Mouse (Mus musculus): ENCODE measurements around the gene Cdh16.

Gene Cdh16

GRCm38 (mm10) chr8:104624161-104624560, at the start of gene Cdh16:
TSS of gene Cdh16 (minus strand) at chr8:104624396.
- in situ Hi-C loops (cut with MboI, MseI) = no loop called here

GRCm38 (mm10) chr8:104655614-104656013, 31.4 kb upstream of the Cdh16 start:
- in situ Hi-C loops (cut with MboI, MseI) = no loop called here

- in situ Hi-C loops (cut with MboI, MseI) = no loop called here
Observed at GRCm38 (mm10) chr8:104654984-104655383, 30.8 kb upstream of the Cdh16 start.

GRCm38 (mm10) chr8:104644187-104644586, 20.0 kb upstream of the Cdh16 start:
- in situ Hi-C loops (cut with MboI, MseI) = loop anchor here (25.0 kb wide), 1 partner anchor 618 kb away; the partner anchor contains the start of genes B3gnt9, Fbxl8, Hsf4 and Tradd

- in situ Hi-C loops (cut with MboI, MseI) = loop anchor here (25.0 kb wide), 1 partner anchor 620 kb away; the partner anchor contains the start of genes B3gnt9, Fbxl8, Hsf4 and Tradd
Observed at GRCm38 (mm10) chr8:104642324-104642654, 18.1 kb upstream of the Cdh16 start.

GRCm38 (mm10) chr8:104641426-104642323, 17.5 kb upstream of the Cdh16 start, which contains the start of gene Ciao2b:
TSS of gene Ciao2b (minus strand) at chr8:104641965.
- in situ Hi-C loops (cut with MboI, MseI) = loop anchor here (25.0 kb wide), 1 partner anchor 621 kb away; the partner anchor contains the start of genes B3gnt9, Fbxl8, Hsf4 and Tradd

- in situ Hi-C loops (cut with MboI, MseI) = loop anchor here (25.0 kb wide), 1 partner anchor 621 kb away; the partner anchor contains the start of genes B3gnt9, Fbxl8, Hsf4 and Tradd
Observed at GRCm38 (mm10) chr8:104640831-104641370, 16.7 kb upstream of the Cdh16 start.

- in situ Hi-C loops (cut with MboI, MseI) = loop anchor here (25.0 kb wide), 1 partner anchor 622 kb away; the partner anchor contains the start of genes B3gnt9, Fbxl8, Hsf4 and Tradd
Observed at GRCm38 (mm10) chr8:104640241-104640640, 16.0 kb upstream of the Cdh16 start.

- in situ Hi-C loops (cut with MboI, MseI) = loop anchor here (10.0 to 25.0 kb wide), 2 partner anchors 624 to 857 kb away; partner anchors contain the start of genes B3gnt9, Fbxl8, Hsf4 and Tradd
Observed at GRCm38 (mm10) chr8:104638010-104638409, 13.8 kb upstream of the Cdh16 start.

GRCm38 (mm10) chr8:104635004-104635710, 11.0 kb upstream of the Cdh16 start:
- in situ Hi-C loops (cut with MboI, MseI) = loop anchor here (10.0 to 25.0 kb wide), 2 partner anchors 627 to 860 kb away; partner anchors contain the start of genes B3gnt9, Fbxl8, Hsf4 and Tradd

- in situ Hi-C loops (cut with MboI, MseI) = loop anchor here (10.0 to 25.0 kb wide), 2 partner anchors 629 to 862 kb away; partner anchors contain the start of genes B3gnt9, Fbxl8, Hsf4 and Tradd
Observed at GRCm38 (mm10) chr8:104633156-104633744, 9.1 kb upstream of the Cdh16 start.

GRCm38 (mm10) chr8:104632486-104632885, 8.3 kb upstream of the Cdh16 start:
- in situ Hi-C loops (cut with MboI, MseI) = loop anchor here (10.0 to 25.0 kb wide), 2 partner anchors 630 to 862 kb away; partner anchors contain the start of genes B3gnt9, Fbxl8, Hsf4 and Tradd

- in situ Hi-C loops (cut with MboI, MseI) = loop anchor here (10.0 to 25.0 kb wide), 2 partner anchors 630 to 863 kb away; partner anchors contain the start of genes B3gnt9, Fbxl8, Hsf4 and Tradd
Observed at GRCm38 (mm10) chr8:104631975-104632374, 7.8 kb upstream of the Cdh16 start.

- in situ Hi-C loops (cut with MboI, MseI) = loop anchor here (10.0 to 25.0 kb wide), 2 partner anchors 631 to 864 kb away; partner anchors contain the start of genes B3gnt9, Fbxl8, Hsf4 and Tradd
Observed at GRCm38 (mm10) chr8:104630981-104631663, 6.9 kb upstream of the Cdh16 start, which contains the start of gene Rrad. TSS of gene Rrad (minus strand) at chr8:104631327.

GRCm38 (mm10) chr8:104630574-104630973, 6.4 kb upstream of the Cdh16 start:
- in situ Hi-C loops (cut with MboI, MseI) = loop anchor here (10.0 to 25.0 kb wide), 2 partner anchors 632 to 864 kb away; partner anchors contain the start of genes B3gnt9, Fbxl8, Hsf4 and Tradd

- in situ Hi-C loops (cut with MboI, MseI) = loop anchor here (10.0 to 25.0 kb wide), 2 partner anchors 632 to 865 kb away; partner anchors contain the start of genes B3gnt9, Fbxl8, Hsf4 and Tradd
Observed at GRCm38 (mm10) chr8:104630111-104630479, 5.9 kb upstream of the Cdh16 start.

GRCm38 (mm10) chr8:104629306-104630110, 5.3 kb upstream of the Cdh16 start:
- in situ Hi-C loops (cut with MboI, MseI) = loop anchor here (10.0 to 25.0 kb wide), 2 partner anchors 633 to 865 kb away; partner anchors contain the start of genes B3gnt9, Fbxl8, Hsf4 and Tradd

GRCm38 (mm10) chr8:104628402-104628801, 4.2 kb upstream of the Cdh16 start:
- in situ Hi-C loops (cut with MboI, MseI) = loop anchor here (25.0 kb wide), 1 partner anchor 634 kb away; the partner anchor contains the start of genes B3gnt9, Fbxl8, Hsf4 and Tradd

Measured in T-helper 1 cell (primary cell).